Mouse (Mus musculus) c-Kit-negative CD71-positive TER-119-positive erythroid progenitor cells, embryonic 14.5 days (primary cell): ENCODE measurements around the gene Ddx6.
A peak's percentile ranks its signal among the peaks of the same experiment; 100 is the strongest.
"Not testable (repeated sequence)": the region's sequence is repeated elsewhere in the genome, so short reads cannot be mapped to it uniquely, and the experiment has no call there.

ENCODE experiments used
- DNase-seq: peaks from one replicate; pipeline ENCODE4 v3.0.0-alpha.2; 2013; ENCODE audit warnings: low read depth, low spot score

Ddx6 gene

DNA sequence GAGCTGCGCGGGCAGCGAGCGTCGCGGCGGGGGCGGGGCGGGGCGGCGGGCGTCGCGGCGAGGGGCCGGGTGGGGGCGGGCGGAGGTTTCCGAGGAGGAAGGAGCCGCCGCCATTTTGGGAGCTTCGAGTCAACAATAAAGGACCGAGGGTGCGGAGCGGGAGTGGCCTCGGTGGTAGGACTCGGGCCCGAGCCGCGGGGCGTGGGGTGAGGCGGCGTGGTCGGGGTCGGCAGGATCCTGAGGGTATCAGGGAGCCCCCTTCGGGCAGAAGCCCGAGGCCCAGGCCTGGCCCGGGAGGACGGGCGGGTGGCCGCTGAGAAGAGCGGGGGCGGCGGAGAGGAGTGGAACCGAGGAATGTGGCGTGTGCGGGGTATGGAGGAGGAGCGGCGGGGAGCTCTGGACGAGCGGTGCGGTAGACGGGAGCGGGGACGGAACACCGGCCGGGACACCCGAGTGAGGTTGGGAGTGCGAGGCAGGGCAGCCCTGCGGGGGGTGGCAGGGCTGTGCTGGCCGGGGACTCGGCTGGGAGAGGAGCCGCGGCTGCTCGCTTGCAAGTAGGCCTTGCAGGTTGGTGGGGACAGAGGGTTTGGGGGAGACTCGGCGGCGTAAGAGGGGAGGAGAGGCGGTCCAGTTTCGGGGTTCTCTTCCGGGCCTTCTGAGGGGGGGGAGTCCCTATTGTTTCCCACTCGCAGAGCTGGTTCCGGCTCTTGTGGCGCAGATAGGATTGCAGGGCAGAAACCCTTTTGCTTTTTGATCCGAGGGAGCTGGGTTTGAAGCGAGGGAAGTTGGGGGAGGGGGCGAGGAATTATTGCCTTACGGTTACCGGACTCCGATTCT is at the start of gene Ddx6:
TSS of gene Ddx6 (plus strand) at position 114 of the 837 bp plus-strand sequence.
- peak; percentile 63 for DNase-seq

DNA sequence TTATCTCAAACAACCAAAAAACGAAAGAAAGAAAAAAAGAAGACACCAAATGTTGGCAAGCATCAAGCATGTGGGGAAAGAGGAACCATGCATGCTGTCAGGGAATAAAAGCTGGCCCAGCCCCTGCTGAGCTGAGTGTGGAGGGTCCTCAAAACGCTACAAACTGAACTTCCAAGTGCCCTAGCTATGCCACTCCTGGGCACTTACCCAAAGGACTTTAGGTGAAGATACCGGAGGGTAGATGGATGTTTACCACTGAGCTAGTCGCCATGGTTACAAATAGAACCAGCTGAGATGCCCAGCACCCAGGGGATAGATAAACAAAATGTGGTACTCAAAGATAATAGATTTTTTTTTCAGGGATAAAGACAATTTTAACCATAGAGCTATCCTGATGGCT is 43.1 kb upstream of the Ddx6 start, which contains the start of gene Cxcr5:
TSS of gene Cxcr5 (minus strand) at position 281 of the 400 bp plus-strand sequence.
- peak; percentile 38 for DNase-seq

DNA sequence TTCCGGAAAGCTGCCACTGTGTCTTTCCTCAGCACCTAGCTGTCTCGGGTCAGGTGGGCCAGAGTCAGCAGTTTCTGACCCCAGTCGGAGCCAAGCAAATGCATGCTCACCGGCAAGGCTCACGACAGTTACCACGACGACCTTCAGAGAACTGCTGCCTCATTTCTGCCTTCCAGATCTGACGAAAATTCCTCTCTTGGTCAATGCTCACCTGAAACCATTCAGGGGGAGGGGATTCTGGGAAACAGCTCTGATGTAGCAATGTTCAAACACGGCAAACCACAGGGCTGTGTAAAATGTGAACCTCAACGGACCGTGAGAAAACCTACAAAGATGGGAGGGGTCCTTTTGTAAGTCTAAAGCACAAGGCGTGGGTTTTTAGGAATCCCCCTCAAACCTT is 41.8 kb upstream of the Ddx6 start:
- no peak for DNase-seq

DNA sequence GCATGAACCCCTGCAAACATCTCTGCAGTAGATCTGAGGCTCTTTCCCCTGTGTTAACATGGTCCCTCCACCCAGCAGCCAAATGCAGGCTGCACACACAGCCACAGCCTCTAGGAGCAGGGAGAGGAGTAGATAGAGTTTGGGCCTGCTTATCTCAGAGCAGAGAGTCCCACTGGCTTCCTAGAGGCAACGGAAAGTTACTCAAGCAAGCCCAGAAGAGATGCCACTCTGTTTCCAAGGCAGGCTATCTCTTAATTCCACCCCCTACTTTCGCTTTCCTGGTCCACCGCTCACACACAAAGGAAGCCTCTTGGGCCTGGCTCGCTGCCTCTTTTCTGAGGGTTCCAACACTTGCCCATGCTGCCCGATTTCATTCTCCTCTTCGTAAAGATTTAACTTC is 39.3 kb upstream of the Ddx6 start:
- DNase-seq, result no peak

DNA sequence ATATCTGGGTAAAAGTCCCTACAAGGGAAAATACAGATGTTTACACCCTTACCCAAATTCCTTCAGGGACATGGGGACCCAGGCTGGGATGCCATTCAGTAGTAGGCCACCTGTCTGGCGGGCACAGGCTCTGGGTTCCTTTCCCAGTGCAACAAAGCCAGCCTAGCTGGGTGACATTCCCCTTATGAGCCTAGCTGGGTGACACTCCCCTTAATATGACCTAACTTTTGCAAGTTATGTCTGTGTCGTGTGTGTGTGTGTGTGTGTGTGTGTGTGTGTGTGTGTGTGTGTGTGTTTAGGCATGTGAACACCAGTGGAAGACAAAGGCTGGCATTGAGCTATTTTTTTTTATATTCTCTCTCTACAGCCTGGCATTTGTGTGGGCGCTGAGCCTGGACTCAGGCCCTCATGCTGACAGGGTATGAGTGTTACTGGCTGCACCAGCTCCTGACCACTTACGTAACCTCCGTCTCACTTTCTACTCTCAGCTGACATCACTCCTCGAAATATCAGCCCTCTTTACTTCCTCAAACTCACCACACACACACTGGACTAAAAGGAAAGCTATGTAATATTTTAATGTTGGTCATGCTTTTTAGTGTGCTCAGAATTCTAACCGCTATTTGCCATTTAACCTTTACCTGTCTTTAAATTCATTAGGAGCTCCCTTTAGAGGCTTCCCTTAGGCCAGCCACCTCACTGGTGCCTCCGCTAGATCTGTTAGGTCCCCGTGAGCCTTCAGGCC is 37.2 kb upstream of the Ddx6 start:
- no peak for DNase-seq

DNA sequence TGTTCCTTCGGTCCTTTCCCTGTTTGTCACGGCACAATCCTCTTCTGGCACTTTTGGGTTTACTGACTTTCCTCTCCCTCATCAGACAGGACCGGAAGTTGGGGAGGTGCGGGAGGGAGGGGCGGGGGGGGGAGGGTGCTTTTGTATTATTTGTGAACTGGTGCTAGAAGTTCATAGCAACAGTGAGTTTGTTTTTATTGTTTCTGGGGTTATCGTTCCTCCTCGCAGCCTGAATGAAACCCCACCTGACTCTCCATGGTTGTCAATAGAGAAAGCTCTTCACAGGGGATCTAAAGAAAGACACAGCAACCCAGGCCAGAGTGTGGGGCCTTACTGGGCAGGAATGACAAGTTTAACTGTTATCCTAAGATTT is 36.6 kb upstream of the Ddx6 start:
- no peak for DNase-seq

DNA sequence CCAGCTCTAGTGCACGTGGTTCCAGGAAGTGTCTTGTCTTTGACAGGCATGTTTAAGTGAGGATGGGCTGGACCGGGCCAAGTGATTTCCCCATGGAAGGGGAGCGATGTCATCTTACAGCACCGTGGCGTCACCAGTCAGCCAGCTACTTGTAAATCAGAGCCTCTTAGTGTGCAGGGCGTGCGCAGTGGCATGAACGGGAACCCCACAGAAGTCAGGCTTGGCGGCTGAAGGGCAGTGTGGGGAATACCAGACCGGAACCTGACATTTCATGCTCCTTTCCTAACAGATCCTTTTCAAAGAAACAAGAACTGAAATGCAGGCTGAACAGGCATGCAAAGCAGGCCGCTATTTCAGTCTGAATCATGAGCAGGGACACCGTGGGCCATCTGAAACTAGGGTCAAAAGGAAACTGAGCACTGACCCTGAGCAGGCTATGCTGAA is 33.7 kb upstream of the Ddx6 start:
- no peak for DNase-seq

DNA sequence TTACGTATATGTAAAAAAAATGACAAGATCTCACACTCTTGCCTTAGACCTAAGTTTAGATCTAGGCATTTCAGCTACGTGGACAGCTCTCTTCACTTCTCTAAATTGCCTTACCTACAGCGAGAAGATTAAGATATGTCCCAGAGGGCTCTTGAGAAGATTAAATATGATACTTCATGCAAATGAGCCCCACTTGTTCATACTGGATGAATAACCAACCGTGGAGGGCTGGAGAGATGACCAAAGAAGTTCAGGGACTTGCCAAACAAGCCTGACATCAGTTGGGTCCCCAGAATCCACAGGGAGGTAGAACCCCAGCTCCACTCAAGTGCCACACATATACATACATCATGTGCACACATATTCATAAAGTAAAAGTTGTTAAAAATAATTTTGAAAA is 31.4 kb upstream of the Ddx6 start:
- DNase-seq, result no peak

DNA sequence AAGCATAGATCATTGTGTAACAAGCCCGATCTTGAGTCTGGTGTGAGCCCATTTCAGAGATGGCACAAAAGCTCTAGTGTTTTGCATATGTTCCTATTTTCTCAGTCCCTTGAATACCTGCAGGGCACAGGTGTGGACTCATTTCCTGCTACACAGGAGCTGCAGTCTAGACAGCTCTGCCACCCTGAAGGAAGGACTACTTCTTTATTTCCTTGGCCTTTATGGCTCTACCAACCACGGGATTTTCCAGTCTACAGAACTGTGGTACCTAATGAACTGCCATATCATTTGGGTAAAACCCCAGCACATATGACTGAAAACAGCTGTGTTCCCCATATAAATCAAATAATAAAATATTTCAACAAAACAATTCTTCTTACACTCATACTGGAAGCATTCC is 29.6 kb upstream of the Ddx6 start:
- DNase-seq, result no peak

DNA sequence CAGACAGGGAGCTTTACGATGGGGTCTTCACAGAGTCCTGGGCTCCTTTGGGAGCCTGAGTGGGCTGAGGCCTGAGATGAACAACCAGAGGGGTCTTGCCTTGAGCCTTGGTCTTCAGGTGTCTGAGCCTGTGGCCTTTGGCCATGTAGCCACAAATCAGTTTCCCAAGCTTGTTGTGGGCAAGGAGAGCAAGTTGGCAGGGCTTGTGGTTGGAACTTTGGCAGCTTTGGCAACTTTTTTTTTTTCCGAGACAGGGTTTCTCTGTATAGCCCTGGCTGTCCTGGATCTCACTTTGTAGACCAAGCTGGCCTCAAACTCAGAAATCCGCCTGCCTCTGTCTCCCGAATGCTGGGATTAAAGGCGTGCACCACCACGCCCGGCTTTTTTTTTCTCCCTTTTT is 28.6 kb upstream of the Ddx6 start:
- DNase-seq, result not testable (repeated sequence)

DNA sequence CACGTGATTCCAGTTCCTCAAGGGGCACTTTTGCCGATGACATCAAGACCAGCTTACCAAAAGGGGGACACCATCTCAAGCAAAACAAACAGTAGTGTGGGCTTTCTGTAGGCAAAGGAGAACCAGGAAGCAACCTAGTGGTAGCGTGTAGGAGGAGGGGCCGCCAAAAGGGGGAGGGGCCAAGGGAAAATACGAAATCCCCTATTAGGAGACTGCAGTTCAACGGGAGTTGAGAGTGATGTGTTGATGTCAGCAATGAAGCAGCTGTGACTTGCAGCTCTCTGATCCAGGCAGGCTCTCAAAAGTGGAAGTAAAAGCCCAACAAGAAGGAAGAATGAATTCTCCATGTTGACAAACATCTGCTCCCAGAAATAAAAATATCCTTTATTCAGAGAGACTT is 25.3 kb upstream of the Ddx6 start:
- peak; percentile 42 for DNase-seq

DNA sequence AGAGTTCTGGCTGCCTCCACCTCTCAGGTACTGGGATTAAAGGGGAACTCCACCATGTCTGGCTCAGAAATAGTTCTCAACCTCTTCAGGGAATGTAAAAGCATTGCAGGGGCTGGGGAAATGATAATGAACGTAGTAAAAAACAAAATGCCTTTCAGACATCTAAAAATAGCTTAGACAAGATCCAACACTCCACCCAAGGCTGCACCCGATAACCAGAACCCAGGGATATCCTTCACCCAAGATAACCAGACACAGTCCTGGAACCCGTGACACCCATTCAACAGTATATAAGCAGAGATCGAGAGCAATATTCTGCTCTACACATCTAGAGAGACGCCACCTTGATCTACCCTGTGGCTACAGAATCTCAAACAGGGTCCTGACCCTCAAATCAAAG is 24.6 kb upstream of the Ddx6 start:
- no peak for DNase-seq

DNA sequence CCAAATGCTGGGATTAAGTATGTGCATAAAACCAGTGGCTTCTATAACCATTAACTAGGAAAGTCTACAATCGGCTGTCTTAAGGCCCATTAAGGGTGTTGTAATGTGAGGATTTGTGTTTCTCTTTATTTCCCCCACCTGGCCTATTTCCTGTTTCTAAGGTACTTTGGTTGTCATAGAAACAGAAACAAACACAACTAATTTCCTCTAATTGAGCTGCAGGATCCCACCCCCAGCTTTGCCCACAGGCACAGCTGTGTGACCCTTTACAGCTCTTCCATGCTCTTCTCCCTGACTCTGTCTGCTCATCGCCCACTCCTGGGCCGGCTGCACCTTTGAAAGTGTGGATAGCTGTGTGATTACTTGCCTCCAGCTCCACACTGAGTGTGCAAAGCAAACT is 23.3 kb upstream of the Ddx6 start:
- DNase-seq, result no peak

DNA sequence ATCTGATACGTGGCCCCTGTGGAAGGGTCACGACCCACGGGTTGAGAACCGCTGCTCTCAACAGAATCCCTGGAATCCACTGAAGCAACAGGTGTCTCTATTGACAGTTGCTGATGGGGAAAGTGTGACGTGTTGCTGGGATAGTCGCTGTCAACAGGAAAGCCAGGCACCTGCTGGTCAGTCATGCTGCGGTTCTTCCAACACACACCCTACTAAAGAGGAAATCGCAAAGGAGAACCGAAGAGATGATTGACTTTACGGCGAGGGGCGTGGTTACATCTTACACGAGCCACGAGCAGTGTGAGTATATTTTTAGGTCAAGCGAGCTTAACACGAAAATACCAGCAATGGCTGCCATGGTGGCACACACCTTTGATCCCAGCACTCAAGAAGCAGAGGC is 22.3 kb upstream of the Ddx6 start:
- no peak for DNase-seq

DNA sequence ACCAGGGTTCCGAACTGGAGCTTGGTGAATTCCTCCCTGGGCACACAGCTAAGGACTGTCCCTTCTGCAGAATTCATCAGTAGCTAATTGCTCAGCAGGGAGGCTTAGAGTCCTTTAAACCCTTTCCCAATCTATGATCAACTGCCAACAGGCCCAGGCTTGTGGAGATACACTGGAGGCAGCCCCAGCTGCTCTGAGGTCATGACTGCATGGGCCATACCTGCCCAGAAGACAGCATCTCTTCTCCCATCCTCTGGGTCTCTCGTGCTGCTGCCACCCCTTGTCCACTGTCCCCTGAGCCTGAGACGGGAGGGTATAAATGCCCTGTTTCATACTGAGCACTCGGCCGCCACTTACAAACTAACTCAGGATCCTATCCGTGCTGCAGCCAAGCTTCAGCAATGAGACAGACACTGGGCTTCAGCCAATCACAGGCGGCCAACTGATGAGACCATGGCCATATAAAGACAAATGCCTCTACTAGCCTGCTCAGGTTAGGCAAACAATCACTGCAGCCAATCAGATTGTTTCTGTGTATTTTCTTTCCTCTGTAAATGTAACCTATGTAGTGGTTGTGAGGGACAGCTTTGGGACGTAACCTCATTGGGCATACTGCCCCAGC is 17.9 kb upstream of the Ddx6 start:
- no peak for DNase-seq

DNA sequence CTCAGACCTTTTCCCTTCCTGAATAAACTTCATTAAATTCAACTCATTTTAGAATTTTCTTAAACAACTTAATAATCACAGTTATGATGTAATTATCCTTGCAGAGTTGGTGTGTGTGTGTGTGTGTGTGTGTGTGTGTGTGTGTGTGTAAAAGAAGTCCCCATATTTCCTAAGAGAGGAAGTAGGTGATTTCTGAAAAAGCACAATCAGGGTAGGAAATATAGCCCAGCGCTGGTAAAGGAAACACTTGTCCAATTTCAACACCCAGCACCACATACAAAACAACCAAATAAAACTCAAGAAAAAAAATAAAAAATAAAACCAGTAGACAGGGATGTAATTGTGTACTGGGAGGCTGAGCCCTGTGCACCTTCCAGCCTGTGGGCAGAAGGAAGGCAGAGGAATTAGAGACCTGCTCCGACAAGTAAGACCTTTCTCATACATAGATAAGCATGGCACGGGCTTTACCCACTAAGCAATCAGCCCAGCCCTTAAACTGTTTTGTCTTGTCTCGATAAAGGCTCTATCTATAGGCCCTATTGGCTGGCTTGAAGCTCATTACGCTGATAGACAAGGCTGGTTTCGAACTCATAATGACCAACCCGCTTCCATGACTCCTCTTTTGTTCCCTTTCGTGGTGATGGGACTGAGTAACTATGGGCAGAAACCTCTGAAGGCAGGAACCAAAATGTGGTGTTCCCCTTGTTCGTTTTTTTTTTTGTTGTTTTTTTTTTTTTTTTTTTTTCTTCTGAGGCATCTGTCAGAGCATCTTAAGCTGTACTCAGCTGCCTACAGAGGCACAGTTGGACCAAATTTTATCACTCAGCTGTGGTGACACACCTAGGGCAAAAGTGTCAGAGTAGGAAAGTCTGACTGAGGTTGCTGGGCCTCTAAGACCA is 17.2 kb upstream of the Ddx6 start:
- no peak for DNase-seq

DNA sequence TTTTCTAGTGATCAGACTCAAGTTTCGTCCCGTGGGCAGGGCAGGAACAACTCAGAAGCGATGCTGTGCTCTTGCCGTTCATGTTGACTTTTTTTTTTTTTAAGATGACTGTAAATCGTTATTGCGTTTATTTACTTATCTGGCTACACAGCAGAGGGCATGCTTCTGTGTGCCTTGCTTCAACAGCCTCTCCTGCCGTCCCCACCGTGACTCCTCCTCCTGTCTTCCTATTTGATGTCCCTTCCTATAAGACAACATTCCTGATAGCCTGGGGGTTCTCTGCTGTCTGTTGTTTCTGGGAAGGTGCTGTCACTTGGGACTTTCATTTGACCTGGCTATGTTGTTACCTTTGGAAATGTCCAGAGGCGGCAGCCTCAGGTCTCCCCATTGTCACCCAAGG is 16.1 kb upstream of the Ddx6 start:
- no peak for DNase-seq

DNA sequence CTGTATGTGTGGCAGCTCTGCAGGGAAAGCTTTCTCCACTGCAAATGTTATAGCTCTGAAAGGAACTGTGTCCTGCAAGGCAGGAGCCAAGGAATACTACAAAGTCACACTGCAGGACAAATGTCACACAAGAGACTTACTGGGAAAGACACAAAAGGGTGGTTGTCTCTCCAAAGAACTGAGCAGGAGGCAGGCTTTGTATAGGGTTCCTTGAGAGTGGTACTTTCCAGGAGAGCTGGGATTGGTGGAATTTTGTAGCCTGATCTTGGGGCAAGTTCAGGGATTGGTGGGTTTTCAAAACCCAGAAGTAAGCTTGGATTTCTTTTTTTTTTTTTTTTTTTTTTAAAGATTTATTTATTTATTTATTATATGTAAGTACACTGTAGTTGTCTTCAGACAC is 15.6 kb upstream of the Ddx6 start:
- DNase-seq, result no peak

DNA sequence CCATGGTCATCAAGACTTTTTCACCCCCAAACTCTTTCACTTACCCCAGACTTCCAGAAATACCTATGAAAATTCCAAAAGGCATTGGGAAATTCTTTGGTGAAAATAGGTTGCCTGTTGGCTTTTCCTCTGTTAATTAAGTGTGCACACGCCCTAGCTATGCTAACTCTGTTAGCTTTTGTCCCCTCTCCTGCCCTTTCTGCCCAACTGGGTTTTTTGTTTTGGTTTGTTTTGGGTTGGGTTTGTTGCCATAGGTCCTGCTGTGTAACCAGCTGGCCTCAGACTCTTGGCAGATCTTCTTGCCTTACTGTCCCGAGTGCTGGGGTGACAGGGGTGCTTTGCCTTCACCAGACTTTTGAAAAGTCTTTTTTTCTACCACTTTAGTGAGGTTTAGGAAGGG is 13.7 kb upstream of the Ddx6 start:
- DNase-seq, result no peak

DNA sequence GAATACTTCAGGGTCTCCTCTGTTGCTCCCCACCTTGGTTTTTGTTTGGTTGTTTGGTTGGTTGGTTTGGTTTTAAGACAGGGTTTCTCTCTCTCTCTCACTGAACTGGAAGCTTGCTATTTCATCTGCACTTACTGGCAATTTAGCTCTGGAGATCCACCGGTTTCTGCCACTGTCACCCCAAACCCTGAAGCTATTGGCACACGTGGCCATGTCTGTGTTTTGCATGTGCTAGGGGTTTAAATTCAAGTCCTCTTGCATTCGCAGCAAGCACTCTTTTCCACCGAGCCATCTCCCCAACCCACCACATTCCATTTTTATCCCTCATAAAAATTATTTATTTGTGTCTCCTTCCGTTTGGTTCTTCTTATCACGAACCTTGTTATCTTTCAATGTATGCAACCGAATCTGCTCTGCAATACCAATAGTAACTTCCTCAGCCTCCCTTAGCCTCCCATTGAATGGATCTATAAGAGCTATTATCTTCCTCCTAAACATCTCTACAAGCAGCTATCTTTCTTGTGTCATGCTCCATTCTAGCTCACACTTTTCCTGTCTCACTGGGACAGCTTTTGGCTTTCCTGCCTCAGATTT is 13.0 kb upstream of the Ddx6 start:
- DNase-seq, result no peak

DNA sequence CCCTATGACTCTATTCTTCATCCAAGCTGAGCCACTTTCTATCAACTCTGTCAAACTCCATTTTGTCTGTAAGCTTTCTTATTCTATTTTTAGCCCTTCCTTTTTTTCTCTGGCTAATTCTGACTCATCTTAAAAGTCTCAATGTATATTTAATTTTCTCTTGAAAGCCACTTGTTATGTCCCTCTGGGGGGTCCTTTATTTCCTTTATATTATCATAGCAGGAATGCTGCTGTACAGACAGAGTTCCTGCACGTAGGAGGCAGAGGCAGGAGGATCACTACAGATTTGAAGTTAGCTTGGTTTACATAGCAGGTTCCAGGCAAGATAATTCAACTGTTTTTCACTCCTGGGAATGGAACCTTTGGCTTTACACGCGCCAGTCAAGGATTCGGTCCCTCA is 11.5 kb upstream of the Ddx6 start:
- DNase-seq, result no peak
